Mouse (Mus musculus) embryo, embryonic 10 days (tissue): ENCODE measurements around the gene 5430402E10Rik.
"Not testable (repeated sequence)": the region's sequence is repeated elsewhere in the genome, so short reads cannot be mapped to it uniquely, and the experiment has no call there.

Source experiments
- DNase-seq: peaks from one replicate; pipeline ENCODE4 v3.0.0-alpha.2; 2015; ENCODE audit warnings: low spot score

5430402E10Rik gene

DNA sequence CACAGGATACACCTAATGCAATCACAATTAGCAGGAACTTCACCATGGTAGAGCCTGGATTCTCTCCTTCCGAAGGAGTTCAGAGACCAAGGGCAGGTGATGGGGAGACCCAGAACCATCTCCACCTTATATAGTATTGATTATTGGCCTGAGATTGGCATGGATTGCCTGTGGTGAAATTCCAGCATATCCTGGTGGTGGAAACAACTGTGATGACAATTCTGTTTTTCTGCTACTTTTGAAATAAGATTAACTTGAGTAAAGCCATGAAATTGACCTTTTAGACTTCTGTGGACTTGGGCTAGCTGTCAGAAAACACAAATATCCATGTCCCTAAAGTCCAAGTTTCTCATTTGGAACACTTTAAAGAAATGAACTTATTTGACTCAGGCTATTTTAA, at the start of gene 5430402E10Rik:
5430402E10Rik (minus strand) TSS at position 101 of the 400 bp plus-strand sequence.
- DNase-seq = not testable (repeated sequence)

DNA sequence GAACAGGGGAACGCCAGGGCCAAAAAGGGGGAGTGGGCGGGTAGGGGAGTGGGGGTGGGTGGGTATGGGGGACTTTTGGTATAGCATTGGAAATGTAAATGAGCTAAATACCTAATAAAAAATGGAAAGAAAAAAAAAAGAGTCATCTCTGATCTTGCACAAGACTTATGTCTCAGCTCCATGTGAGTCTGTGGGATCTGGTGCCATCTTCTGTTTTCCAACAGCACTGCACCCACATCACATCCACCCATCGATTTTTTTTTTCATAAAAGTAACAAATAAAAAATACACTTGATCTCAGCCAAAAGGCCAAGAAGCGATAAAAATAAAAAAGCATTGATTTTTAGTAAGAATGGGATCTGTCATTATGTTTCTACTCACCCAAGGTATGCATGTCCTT, 44.8 kb downstream of the 5430402E10Rik start:
- DNase-seq = not testable (repeated sequence)
